Mouse (Mus musculus) olfactory bulb, adult 2 months (tissue): ENCODE measurements around the gene Kcna7. TPM values are rescaled to one million over a fixed set of nuclear protein-coding genes. Genes with fewer than 3 reads are reported as not detected.

Experiments
- H3K27ac ChIP-seq: fragments of 200-500 bp; 2 replicates; pipeline ENCODE4 v1.5.1; 2012; ENCODE audit warnings: low read depth, low read length; ENCODE audit not compliant: insufficient read depth
- H3K4me1 ChIP-seq: fragments of 200-500 bp; 2 replicates; pipeline ENCODE4 v1.6.1; 2012; ENCODE audit warnings: low read length; ENCODE audit not compliant: control insufficient read depth, insufficient read depth
- H3K4me3 ChIP-seq: fragments of 200-500 bp; 2 replicates; pipeline ENCODE4 v1.5.1; 2012; ENCODE audit warnings: mild to moderate bottlenecking, low read depth, low read length, moderate library complexity; ENCODE audit not compliant: insufficient read depth
- CTCF ChIP-seq: fragments of 200-500 bp; IDR thresholded peaks from 2 replicates; pipeline ENCODE4 v1.5.1; 2012; ENCODE audit warnings: low read depth, mild to moderate bottlenecking, low read length, moderate library complexity; ENCODE audit not compliant: insufficient read depth
- POLR2A ChIP-seq: fragments of 200-500 bp; IDR thresholded peaks from 2 replicates; pipeline ENCODE4 v1.6.1; 2012; ENCODE audit warnings: mild to moderate bottlenecking, low read depth, low read length, moderate library complexity; ENCODE audit not compliant: insufficient read depth
- WGBS: fragments of 180-500 bp; shearing (Covaris S2); methylation state at CpG from one replicate; pipeline ENCODE4 v1.1.7; 2018; 5-methylcytosine and 5-hydroxymethylcytosine counted together
- polyA plus RNA-seq: library from polyadenylated mRNA; stranded (reverse); fragments of >200 nt; gene quantifications from 2 replicates; pipeline ENCODE4 v1.2.4, GENCODE M21; 2012; ENCODE audit warnings: low replicate concordance; ENCODE audit not compliant: missing spikeins, insufficient read depth, insufficient read length

Gene Kcna7
- polyA plus RNA-seq, 1 experiment = not detected

- Histone ChIP-seq H3K27ac (no peak overlapping the region), H3K4me3 (no peak overlapping the region), H3K4me1 (peaks cover 17% of the 10 kb centered on the region)
- TF ChIP-seq POLR2A = no peak
- no peak for TF ChIP-seq CTCF
- 39% methylated on average over 12 of the region's 12 CpGs for WGBS
Observed at GRCm38 (mm10) chr7:45414740-45415224, 9.3 kb downstream of the Kcna7 start.

GRCm38 (mm10) chr7:45415636-45416035 is 10.2 kb downstream of the Kcna7 start:
- Histone ChIP-seq H3K4me3 (no peak overlapping the region; the same call in 1 of the 2 replicates), H3K4me1 (peaks cover 17% of the 10 kb centered on the region), H3K27ac (no peak overlapping the region)
- 9% methylated on average over 37 of the region's 37 CpGs for WGBS
- no peak for TF ChIP-seq POLR2A

GRCm38 (mm10) chr7:45417962-45418492 is 12.6 kb downstream of the Kcna7 start:
- Histone ChIP-seq H3K4me1 (peaks cover 17% of the 10 kb centered on the region), H3K4me3 (no peak overlapping the region), H3K27ac (no peak overlapping the region)
- WGBS = 14% methylated on average over 13 of the region's 13 CpGs
- TF ChIP-seq POLR2A (no peak), CTCF (no peak)

GRCm38 (mm10) chr7:45419859-45420614 is 14.6 kb downstream of the Kcna7 start:
- no peak overlapping the region for H3K27ac ChIP-seq
- peaks cover 5% of the 10 kb centered on the region for H3K4me1 ChIP-seq
- TF ChIP-seq POLR2A (no peak), CTCF (no peak)
- H3K4me3 ChIP-seq = no peak overlapping the region
- 30% methylated on average over 27 of the region's 27 CpGs for WGBS

GRCm38 (mm10) chr7:45420615-45420919 is 15.1 kb downstream of the Kcna7 start, which contains the start of gene Lhb:
Gene Lhb, plus strand, starts transcription at chr7:45420820.
- Histone ChIP-seq H3K4me1 (peaks cover 4% of the 10 kb centered on the region), H3K27ac (no peak within 1 kb of the TSS), H3K4me3 (no peak within 1 kb of the TSS)
- TF ChIP-seq CTCF (no peak), POLR2A (no peak)
- 71% methylated on average over 6 of the region's 6 CpGs for WGBS

- Histone ChIP-seq H3K4me3 (no peak overlapping the region), H3K4me1 (no peaks in the 10 kb centered on the region), H3K27ac (no peak overlapping the region)
- WGBS = 93% methylated on average over 14 of the region's 14 CpGs
- TF ChIP-seq CTCF (no peak), POLR2A (no peak)
Observed at GRCm38 (mm10) chr7:45421194-45421593, 15.7 kb downstream of the Kcna7 start.

- Histone ChIP-seq H3K27ac (no peak overlapping the region), H3K4me3 (no peak overlapping the region), H3K4me1 (no peaks in the 10 kb centered on the region)
- TF ChIP-seq CTCF = no peak
- no peak for TF ChIP-seq POLR2A
- WGBS = 88% methylated on average over 8 of the region's 8 CpGs
Observed at GRCm38 (mm10) chr7:45426556-45426955, 21.1 kb downstream of the Kcna7 start.

GRCm38 (mm10) chr7:45433835-45434202 is 28.4 kb downstream of the Kcna7 start:
- WGBS = 3% methylated on average over 7 of the region's 7 CpGs
- TF ChIP-seq POLR2A = no peak
- no peak for TF ChIP-seq CTCF
- Histone ChIP-seq H3K27ac (no peak overlapping the region), H3K4me1 (peaks cover 25% of the 10 kb centered on the region), H3K4me3 (peak overlapping the region; percentile 68)

GRCm38 (mm10) chr7:45434203-45435015 is 29.0 kb downstream of the Kcna7 start, which contains the start of gene Gys1:
Gene Gys1, plus strand, starts transcription at chr7:45434844.
- TF ChIP-seq CTCF (peak; percentile 82), POLR2A (0 out of 2 replicates have a peak, but pooled peaks have one; percentile 49)
- H3K4me3 ChIP-seq = peak within 1 kb of the TSS; percentile 68
- H3K27ac ChIP-seq = peak within 1 kb of the TSS; percentile 48
- WGBS = under 1% methylated on average over 45 of the region's 45 CpGs
- peaks cover 25% of the 10 kb centered on the region for H3K4me1 ChIP-seq

GRCm38 (mm10) chr7:45435038-45435437 is 29.6 kb downstream of the Kcna7 start:
- H3K4me3 ChIP-seq = peak overlapping the region; percentile 56
- 1% methylated on average over 16 of the region's 16 CpGs for WGBS
- no peak for TF ChIP-seq POLR2A
- TF ChIP-seq CTCF = no peak
- H3K27ac ChIP-seq = peak overlapping the region; percentile 5; the same call in 1 of the 2 replicates
- H3K4me1 ChIP-seq = peaks cover 25% of the 10 kb centered on the region
